Mouse (Mus musculus) bone marrow, adult 2 months (tissue): Measurements from ENCODE around the gene Rad51.

ENCODE experiments used
- CTCF ChIP-seq: fragments of 200-500 bp; IDR thresholded peaks from 2 replicates; pipeline ENCODE4 v1.5.1; 2011; ENCODE audit warnings: low read length, control low read depth; ENCODE audit not compliant: control insufficient read depth, insufficient read depth
- POLR2A ChIP-seq: fragments of 200-500 bp; IDR thresholded peaks from 2 replicates; pipeline ENCODE4 v1.6.1; 2011; ENCODE audit warnings: low read depth, mild to moderate bottlenecking, control low read depth, low read length, borderline replicate concordance; ENCODE audit not compliant: control insufficient read depth

GRCm38 (mm10) chr2:119086156-119086555 lies 26.4 kb upstream of the Rad51 start:
- TF ChIP-seq POLR2A (no peak), CTCF (no peak)
